Mouse (Mus musculus) olfactory bulb, adult 2 months (tissue): ENCODE measurements around the gene Lrtm1. TPM values are rescaled to one million over a fixed set of nuclear protein-coding genes. Genes with fewer than 3 reads are reported as not detected.

Experiments
- H3K27ac ChIP-seq: fragments of 200-500 bp; 2 replicates; pipeline ENCODE4 v1.5.1; 2012; ENCODE audit warnings: low read depth, low read length; ENCODE audit not compliant: insufficient read depth
- H3K4me1 ChIP-seq: fragments of 200-500 bp; 2 replicates; pipeline ENCODE4 v1.6.1; 2012; ENCODE audit warnings: low read length; ENCODE audit not compliant: control insufficient read depth, insufficient read depth
- H3K4me3 ChIP-seq: fragments of 200-500 bp; 2 replicates; pipeline ENCODE4 v1.5.1; 2012; ENCODE audit warnings: mild to moderate bottlenecking, low read depth, low read length, moderate library complexity; ENCODE audit not compliant: insufficient read depth
- CTCF ChIP-seq: fragments of 200-500 bp; IDR thresholded peaks from 2 replicates; pipeline ENCODE4 v1.5.1; 2012; ENCODE audit warnings: low read depth, mild to moderate bottlenecking, low read length, moderate library complexity; ENCODE audit not compliant: insufficient read depth
- POLR2A ChIP-seq: fragments of 200-500 bp; IDR thresholded peaks from 2 replicates; pipeline ENCODE4 v1.6.1; 2012; ENCODE audit warnings: mild to moderate bottlenecking, low read depth, low read length, moderate library complexity; ENCODE audit not compliant: insufficient read depth
- WGBS: fragments of 180-500 bp; shearing (Covaris S2); methylation state at CpG from one replicate; pipeline ENCODE4 v1.1.7; 2018; 5-methylcytosine and 5-hydroxymethylcytosine counted together
- polyA plus RNA-seq: library from polyadenylated mRNA; stranded (reverse); fragments of >200 nt; gene quantifications from 2 replicates; pipeline ENCODE4 v1.2.4, GENCODE M21; 2012; ENCODE audit warnings: low replicate concordance; ENCODE audit not compliant: missing spikeins, insufficient read depth, insufficient read length

The Lrtm1 gene
- polyA plus RNA-seq, 1 experiment = not detected

DNA sequence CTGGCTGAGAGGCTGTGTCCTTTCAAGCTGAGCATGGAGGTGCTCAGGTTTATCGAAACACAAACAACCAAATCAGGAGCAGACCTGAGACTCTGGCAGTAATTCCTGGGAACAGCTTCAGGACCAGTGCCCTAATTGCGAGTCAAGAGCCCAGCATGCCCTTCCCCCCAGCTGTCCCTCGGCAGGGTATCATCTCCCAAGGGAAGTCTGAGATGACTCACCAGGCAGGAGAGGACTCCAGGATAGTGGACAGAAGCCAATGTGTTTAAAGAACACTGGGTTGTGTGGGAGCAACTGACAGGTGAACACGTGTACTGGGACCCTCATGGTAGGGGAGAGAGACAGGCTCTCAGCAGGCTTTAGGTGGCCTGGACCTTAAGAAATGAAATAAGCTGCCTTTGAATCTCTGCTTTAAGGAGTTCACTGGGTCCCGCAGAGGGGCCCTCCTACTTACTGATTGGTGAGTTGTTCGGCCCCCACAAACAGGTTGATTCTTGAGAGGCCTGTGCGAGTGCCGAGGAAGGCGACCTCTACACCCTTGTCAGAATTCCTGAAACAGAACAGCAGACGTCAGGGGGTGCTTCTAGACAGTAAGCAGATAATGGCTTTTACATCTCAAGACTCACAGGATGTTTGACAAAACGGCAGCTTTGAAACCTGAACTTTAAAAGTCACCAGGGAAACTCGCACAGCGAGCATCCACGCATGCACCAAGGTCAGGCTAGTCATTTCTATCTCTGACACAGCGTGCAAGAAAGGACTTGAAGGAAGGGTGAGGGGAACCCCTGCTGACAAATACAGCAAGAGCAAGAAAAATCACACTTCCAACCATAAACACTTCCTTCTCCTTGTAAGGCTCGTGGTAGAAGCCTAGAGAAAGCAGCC is 34.2 kb downstream of the Lrtm1 start:
- TF ChIP-seq POLR2A (no peak), CTCF (no peak)
- Histone ChIP-seq H3K27ac (no peak overlapping the region), H3K4me3 (no peak overlapping the region), H3K4me1 (no peaks in the 10 kb centered on the region)
- WGBS = 85% methylated on average over 16 of the region's 16 CpGs

DNA sequence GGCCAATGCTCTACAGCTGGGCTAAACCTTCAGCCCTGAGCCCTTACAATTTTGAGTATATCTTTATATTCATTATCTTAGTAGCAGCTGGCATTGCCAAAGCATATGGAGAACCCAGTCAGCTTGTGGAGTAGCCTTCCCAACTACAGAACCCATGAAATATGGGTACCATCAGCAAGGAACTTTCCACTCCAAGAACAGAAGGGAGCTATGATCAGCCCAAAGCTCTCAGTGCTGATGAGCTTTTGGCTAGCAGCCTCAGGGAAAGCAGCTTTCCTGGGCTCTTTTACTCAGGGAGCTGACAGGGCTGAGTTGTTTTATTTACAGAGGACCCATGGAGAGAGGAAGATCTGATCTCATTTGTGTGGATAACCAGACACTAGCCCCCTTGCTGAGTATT is 42.7 kb downstream of the Lrtm1 start:
- TF ChIP-seq POLR2A = no peak
- TF ChIP-seq CTCF = no peak
- no peaks in the 10 kb centered on the region for H3K4me1 ChIP-seq
- no peak overlapping the region for H3K4me3 ChIP-seq
- H3K27ac ChIP-seq = no peak overlapping the region

DNA sequence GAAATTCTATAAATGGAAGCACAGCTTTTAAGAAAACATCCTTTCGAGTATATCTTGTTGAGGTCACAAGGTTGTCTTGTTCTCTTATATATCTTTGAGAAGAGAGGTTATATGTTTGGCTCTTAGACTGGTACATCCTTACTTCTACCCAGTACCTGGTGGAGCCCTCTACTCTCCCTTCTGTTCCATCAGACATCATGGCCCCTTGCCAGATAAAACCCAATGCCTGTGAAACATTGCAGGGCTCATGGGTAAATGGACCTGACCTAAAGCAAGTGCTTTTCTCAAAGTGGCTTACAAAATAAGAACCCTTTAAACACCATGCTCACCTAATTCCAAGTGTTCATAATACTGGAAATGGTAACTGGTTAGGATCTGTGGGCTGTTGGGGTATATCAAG is 43.5 kb downstream of the Lrtm1 start:
- 88% methylated on average over 1 of the region's 1 CpGs for WGBS
- Histone ChIP-seq H3K4me3 (no peak overlapping the region), H3K27ac (no peak overlapping the region), H3K4me1 (no peaks in the 10 kb centered on the region)
- TF ChIP-seq POLR2A (no peak), CTCF (no peak)

- Histone ChIP-seq H3K4me3 (no peak overlapping the region), H3K4me1 (no peaks in the 10 kb centered on the region), H3K27ac (no peak overlapping the region)
- WGBS = 97% methylated on average over 2 of the region's 2 CpGs
- no peak for TF ChIP-seq POLR2A
Observed at GRCm38 (mm10) chr14:29062676-29063075, 44.7 kb downstream of the Lrtm1 start.

- no peaks in the 10 kb centered on the region for H3K4me1 ChIP-seq
- no peak overlapping the region for H3K27ac ChIP-seq
- WGBS = 58% methylated on average over 4 of the region's 4 CpGs
- H3K4me3 ChIP-seq = no peak overlapping the region
- no peak for TF ChIP-seq POLR2A
- no peak for TF ChIP-seq CTCF
Observed at GRCm38 (mm10) chr14:29073747-29074146, 55.7 kb downstream of the Lrtm1 start.

GRCm38 (mm10) chr14:29077418-29077817 is 59.4 kb downstream of the Lrtm1 start:
- no peaks in the 10 kb centered on the region for H3K4me1 ChIP-seq
- TF ChIP-seq CTCF (no peak), POLR2A (no peak)
- H3K27ac ChIP-seq = no peak overlapping the region
- 85% methylated on average over 3 of the region's 3 CpGs for WGBS
- H3K4me3 ChIP-seq = no peak overlapping the region

DNA sequence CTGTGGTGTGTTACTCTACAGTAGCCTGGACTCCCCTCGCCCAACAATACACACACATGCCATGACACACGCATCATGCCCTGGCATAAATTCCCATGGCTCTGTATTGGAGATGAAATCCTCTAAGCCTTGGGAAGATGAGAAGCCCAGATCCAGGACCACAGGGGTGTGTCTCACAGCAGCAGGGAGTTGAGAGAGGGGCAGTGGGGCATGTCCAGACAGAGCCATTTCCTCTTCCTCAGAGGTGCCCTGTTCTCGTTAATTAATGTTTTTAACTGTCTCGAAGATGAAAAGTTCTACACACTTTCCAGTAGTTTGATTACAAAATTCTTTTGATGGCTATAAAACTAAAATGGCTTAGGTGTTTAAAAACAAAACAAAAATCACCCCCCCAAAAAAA is 62.2 kb downstream of the Lrtm1 start:
- Histone ChIP-seq H3K27ac (no peak overlapping the region), H3K4me3 (no peak overlapping the region), H3K4me1 (no peaks in the 10 kb centered on the region)
- 92% methylated on average over 4 of the region's 4 CpGs for WGBS
- TF ChIP-seq POLR2A = no peak
- no peak for TF ChIP-seq CTCF

DNA sequence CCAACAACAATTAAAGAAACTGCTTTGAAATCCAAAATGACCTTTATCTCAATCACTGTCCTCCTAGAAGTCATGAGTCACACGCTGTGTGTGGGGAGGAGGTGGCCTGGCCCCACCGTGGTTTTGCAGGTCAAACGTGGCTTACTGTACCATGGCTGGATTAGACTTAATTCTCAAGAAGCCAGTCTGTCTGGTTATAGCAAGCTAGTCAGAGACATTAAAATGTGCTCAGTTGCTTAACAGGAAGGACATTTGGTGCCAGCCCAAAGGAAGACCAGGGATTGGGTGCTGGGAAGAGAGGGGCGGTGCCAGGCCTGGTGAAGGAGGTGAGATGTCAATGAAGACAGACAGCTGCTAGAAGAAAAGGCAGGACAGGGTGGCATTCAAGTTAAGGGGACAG is 62.6 kb downstream of the Lrtm1 start:
- WGBS = 92% methylated on average over 4 of the region's 4 CpGs
- Histone ChIP-seq H3K4me1 (no peaks in the 10 kb centered on the region), H3K4me3 (no peak overlapping the region), H3K27ac (no peak overlapping the region)
- TF ChIP-seq POLR2A = no peak
- no peak for TF ChIP-seq CTCF

- no peak for TF ChIP-seq CTCF
- TF ChIP-seq POLR2A = no peak
- Histone ChIP-seq H3K4me1 (no peaks in the 10 kb centered on the region), H3K4me3 (no peak overlapping the region), H3K27ac (no peak overlapping the region)
- WGBS = 93% methylated on average over 1 of the region's 1 CpGs
Observed at GRCm38 (mm10) chr14:29082171-29082570, 64.2 kb downstream of the Lrtm1 start.
